Mouse (Mus musculus): ENCODE measurements around the gene Lamb3. TPM values are rescaled to one million over a fixed set of nuclear protein-coding genes. Genes with fewer than 3 reads are reported as not detected.
A peak's percentile ranks its signal among the peaks of the same experiment; 100 is the strongest.

Gene Lamb3
- total RNA-seq (2021), result 1 to 10 TPM in 1 of 2 experiments, under 1 TPM in 1; 0.89 to 1.6 TPM

- no peak for DNase-seq (ENCODE audit: low spot score in 2 of 2)
- intact Hi-C loops (cut with DNase I), result loop anchor here (5.0 kb wide), 2 partner anchors 115 to 175 kb away; no protein-coding TSS in a partner anchor
Observed at GRCm38 (mm10) chr1:193207503-193207902, at the start of gene Lamb3. TSS of gene Lamb3 (plus strand) at chr1:193207699.

- no peak for DNase-seq (ENCODE audit: low spot score in 2 of 2)
- intact Hi-C loops (cut with DNase I), result no loop called here
Observed at GRCm38 (mm10) chr1:193159163-193159562, 48.3 kb upstream of the Lamb3 start.

- DNase-seq (ENCODE audit: low spot score in 2 of 2), result no peak
- intact Hi-C loops (cut with DNase I), result no loop called here
Observed at GRCm38 (mm10) chr1:193159613-193160012, 47.9 kb upstream of the Lamb3 start.

- no peak for DNase-seq (ENCODE audit: low spot score in 2 of 2)
- intact Hi-C loops (cut with DNase I), result no loop called here
Observed at GRCm38 (mm10) chr1:193160317-193161032, 47.0 kb upstream of the Lamb3 start.

GRCm38 (mm10) chr1:193167746-193168145 lies 39.8 kb upstream of the Lamb3 start, which contains the start of gene A130010J15Rik:
TSS of gene A130010J15Rik (plus strand) at chr1:193168046.
- intact Hi-C loops (cut with DNase I), result no loop called here
- no peak for DNase-seq (ENCODE audit: low spot score in 2 of 2)

- intact Hi-C loops (cut with DNase I), result no loop called here
- DNase-seq (ENCODE audit: low spot score in 2 of 2), result no peak
Observed at GRCm38 (mm10) chr1:193169228-193169627, 38.3 kb upstream of the Lamb3 start.

GRCm38 (mm10) chr1:193169856-193170255 lies 37.6 kb upstream of the Lamb3 start:
- intact Hi-C loops (cut with DNase I), result no loop called here
- no peak for DNase-seq (ENCODE audit: low spot score in 2 of 2)

- intact Hi-C loops (cut with DNase I), result loop anchor here (1.0 kb wide), 1 partner anchor 43 kb away; the partner anchor contains the start of gene Diexf
- peak; percentile 93 to 94 for DNase-seq (ENCODE audit: low spot score in 2 of 2)
Observed at GRCm38 (mm10) chr1:193172991-193173809, 34.3 kb upstream of the Lamb3 start.

GRCm38 (mm10) chr1:193173810-193174129 lies 33.7 kb upstream of the Lamb3 start:
- intact Hi-C loops (cut with DNase I), result loop anchor here (1.0 kb wide), 1 partner anchor 43 kb away; the partner anchor contains the start of gene Diexf
- no peak for DNase-seq (ENCODE audit: low spot score in 2 of 2)

GRCm38 (mm10) chr1:193174143-193174733 lies 33.3 kb upstream of the Lamb3 start:
- intact Hi-C loops (cut with DNase I), result no loop called here
- DNase-seq (ENCODE audit: low spot score in 2 of 2), result no peak

GRCm38 (mm10) chr1:193181104-193181503 lies 26.4 kb upstream of the Lamb3 start:
- intact Hi-C loops (cut with DNase I), result no loop called here
- no peak for DNase-seq (ENCODE audit: low spot score in 2 of 2)

GRCm38 (mm10) chr1:193188257-193188656 lies 19.2 kb upstream of the Lamb3 start:
- DNase-seq (ENCODE audit: low spot score in 2 of 2), result no peak
- intact Hi-C loops (cut with DNase I), result no loop called here

- intact Hi-C loops (cut with DNase I), result no loop called here
- DNase-seq (ENCODE audit: low spot score in 2 of 2), result no peak
Observed at GRCm38 (mm10) chr1:193189151-193189621, 18.3 kb upstream of the Lamb3 start.

- DNase-seq (ENCODE audit: low spot score in 2 of 2), result no peak
- intact Hi-C loops (cut with DNase I), result no loop called here
Observed at GRCm38 (mm10) chr1:193189771-193190170, 17.7 kb upstream of the Lamb3 start.

- intact Hi-C loops (cut with DNase I), result no loop called here
Observed at GRCm38 (mm10) chr1:193191675-193192283, 15.7 kb upstream of the Lamb3 start.

GRCm38 (mm10) chr1:193194416-193195140 lies 12.9 kb upstream of the Lamb3 start:
- no peak for DNase-seq (ENCODE audit: low spot score in 2 of 2)
- intact Hi-C loops (cut with DNase I), result no loop called here

More at GRCm38 (mm10) chr1:193191675-193192283, 15.7 kb upstream of the Lamb3 start:
- DNase-seq (ENCODE audit: low spot score in 2 of 2), result no peak

- DNase-seq (ENCODE audit: low spot score in 2 of 2), result no peak
- intact Hi-C loops (cut with DNase I), result no loop called here
Observed at GRCm38 (mm10) chr1:193195169-193195810, 12.2 kb upstream of the Lamb3 start.

- intact Hi-C loops (cut with DNase I), result no loop called here
- DNase-seq (ENCODE audit: low spot score in 2 of 2), result no peak
Observed at GRCm38 (mm10) chr1:193197494-193198205, 9.8 kb upstream of the Lamb3 start.

Measured in left cerebral cortex, postnatal 36 days (tissue).